Mouse (Mus musculus) NIH3T3 (cell line): ENCODE measurements around the gene Kctd3.
"Not testable (repeated sequence)": the region's sequence is repeated elsewhere in the genome, so short reads cannot be mapped to it uniquely, and the experiment has no call there.

Experiments
- DNase-seq: peaks from one replicate; pipeline ENCODE4 v3.0.0-alpha.2; 2012; ENCODE audit warnings: low read depth

Kctd3 gene

DNA sequence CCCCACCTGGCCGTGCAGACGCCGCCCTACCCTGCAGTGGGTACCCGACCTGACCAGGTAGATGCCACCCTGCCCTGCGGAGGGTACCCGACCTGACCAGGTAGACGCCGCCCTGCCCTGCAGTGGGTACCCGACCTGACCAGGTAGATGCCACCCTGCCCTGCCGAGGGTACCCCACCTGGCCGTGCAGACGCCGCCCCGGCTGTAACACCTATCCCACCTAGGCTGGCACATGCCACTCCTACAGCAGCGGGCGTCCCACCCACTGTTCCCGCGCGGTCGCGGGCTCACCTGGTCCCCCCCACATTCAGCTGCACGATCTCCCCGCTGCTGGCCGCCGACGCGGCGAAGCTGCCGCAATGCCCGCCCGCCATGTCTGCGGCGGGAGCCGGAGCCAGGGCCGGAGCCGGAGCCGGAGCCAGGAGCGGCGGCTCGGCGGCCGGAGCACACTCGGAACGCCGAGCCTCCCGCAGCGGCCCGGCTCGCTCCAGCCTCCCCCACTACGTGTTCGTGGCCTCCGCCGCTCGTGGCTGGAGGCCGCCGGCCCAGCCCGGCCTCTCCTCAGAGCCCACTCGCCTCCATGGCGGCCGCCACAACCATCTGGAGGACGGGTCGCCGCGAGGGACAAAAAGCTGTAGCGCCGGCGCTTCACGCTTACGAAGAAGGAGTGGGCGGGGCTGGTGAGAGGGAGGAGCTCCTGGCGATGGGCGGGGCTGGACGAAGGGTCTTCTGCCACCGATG, at the start of gene Kctd3:
Kctd3 (minus strand) TSS at position 603 of the 741 bp plus-strand sequence.
- peak; percentile 98 for DNase-seq

GRCm38 (mm10) chr1:189057425-189057824, 49.8 kb upstream of the Kctd3 start:
- no peak for DNase-seq

- DNase-seq: no peak
Observed at GRCm38 (mm10) chr1:189055933-189056332, 48.3 kb upstream of the Kctd3 start.

- DNase-seq: peak; percentile 71
Observed at GRCm38 (mm10) chr1:189054941-189055551, 47.4 kb upstream of the Kctd3 start.

GRCm38 (mm10) chr1:189054191-189054590, 46.5 kb upstream of the Kctd3 start:
- DNase-seq: no peak

DNA sequence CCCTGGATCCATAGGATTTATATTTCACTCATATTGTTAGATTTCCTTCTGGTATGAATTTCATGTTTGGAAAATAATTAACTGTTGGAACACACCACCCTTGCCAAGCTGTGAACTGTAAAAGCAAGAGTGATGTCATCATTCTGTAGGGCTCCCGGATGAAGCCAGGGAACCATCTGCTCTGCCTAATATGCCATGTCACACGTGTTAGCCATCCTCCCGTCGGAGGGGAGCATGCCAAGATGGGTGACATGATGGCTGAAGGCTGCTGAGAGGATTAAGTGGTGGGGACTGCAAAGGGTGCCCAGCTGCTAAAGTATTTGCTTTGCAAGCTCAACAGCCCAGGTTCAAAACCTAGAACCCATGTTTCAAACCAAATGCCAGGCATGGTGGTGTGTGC, 44.5 kb upstream of the Kctd3 start:
- DNase-seq: no peak

GRCm38 (mm10) chr1:189050122-189050521, 42.5 kb upstream of the Kctd3 start:
- no peak for DNase-seq

DNA sequence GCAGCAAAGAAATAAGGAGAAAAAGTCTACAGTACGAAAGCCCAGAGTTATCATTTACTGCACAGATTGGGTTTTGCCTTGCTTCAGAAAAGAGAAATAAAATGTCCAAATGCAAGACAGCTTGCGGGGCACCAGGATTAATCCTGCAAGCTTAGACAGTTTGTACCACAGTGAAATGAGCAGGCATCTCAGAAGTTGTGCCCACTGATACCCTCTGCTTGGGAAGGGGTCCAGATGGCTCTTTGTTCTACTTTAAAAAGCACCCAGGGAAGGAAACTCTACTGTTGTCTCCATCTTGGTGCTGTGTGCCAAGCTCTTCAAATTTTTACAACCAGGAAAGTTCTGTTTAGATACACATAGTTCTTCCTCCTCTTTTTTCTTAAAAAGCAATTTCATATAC, 40.7 kb upstream of the Kctd3 start:
- no peak for DNase-seq

DNA sequence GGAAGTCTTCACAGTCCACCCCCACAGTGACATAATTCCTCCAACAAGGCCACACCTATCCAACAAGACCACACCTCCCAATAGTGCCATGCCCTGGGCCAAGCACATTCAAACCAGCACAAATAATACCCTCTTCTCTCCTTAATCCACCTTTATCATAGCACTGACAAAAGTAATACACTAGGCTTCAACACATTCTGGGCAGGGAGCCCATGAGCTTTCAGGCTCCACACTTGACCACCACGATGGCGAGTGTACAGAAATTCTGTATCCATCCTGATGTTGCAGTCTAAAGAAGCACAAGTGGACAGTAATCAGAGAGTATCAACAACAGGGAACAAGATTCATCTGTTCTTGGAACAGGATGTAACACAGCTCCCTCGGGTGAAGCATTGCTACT, 40.3 kb upstream of the Kctd3 start:
- DNase-seq: peak; percentile 55

- DNase-seq: no peak
Observed at GRCm38 (mm10) chr1:189046831-189047230, 39.2 kb upstream of the Kctd3 start.

GRCm38 (mm10) chr1:189046301-189046700, 38.7 kb upstream of the Kctd3 start:
- DNase-seq: no peak

GRCm38 (mm10) chr1:189041261-189041660, 33.6 kb upstream of the Kctd3 start:
- DNase-seq: no peak

GRCm38 (mm10) chr1:189039348-189039747, 31.7 kb upstream of the Kctd3 start:
- DNase-seq: no peak

DNA sequence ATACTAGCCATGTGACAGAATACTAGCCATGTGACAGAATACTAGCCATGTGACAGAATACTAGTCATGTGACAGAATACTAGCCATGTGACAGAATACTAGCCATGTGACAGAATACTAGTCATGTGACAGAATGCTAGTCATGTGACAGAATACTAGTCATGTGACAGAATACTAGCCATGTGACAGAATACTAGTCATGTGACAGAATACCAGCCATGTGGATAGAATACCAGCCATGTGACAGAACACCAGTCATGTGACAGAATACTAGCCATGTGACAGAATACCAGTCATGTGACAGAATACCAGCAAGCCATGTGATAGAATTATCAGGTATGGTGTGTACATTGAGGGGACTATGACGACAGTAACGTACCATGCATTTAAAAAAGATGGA, 25.2 kb upstream of the Kctd3 start:
- DNase-seq: not testable (repeated sequence)

GRCm38 (mm10) chr1:189030975-189031374, 23.3 kb upstream of the Kctd3 start:
- no peak for DNase-seq

DNA sequence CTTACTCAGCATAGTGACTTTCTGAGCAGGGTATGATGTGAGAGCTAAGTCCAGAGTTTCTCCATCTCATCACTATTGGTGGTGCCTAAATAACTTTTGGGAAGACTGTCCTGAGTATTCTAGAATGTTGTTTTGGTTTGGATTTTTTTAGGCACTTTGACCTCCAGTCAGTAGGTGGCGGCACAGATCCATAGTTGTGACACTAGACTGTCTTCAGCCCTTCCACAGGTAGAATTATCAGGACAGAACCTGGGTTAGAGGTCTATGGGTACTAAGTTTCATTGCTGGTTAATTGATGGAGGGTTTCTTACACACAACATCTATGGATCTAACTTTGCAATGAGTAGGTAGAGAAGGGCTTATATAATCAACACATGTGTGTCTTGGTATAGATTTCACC, 20.6 kb upstream of the Kctd3 start:
- DNase-seq: peak; percentile 72

DNA sequence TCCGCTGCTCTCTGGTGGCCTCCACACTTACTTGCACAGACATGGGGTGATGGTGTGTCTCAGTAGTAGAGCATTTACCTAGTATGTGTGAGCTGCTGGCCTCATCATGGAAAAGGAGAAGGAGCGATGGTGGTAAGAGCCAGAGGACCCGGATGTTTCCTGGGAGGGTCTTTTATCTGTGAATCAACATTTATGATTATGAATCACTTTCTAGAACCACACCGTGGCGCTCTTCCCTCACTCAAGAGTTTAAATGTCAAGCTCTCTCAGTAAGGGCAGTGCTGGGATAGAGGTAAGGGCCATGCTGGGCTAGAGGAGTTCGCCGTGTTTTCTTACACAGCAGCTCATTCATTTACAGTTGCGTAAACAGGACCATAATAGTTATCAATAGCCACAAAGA, 19.2 kb upstream of the Kctd3 start:
- peak; percentile 87 for DNase-seq

DNA sequence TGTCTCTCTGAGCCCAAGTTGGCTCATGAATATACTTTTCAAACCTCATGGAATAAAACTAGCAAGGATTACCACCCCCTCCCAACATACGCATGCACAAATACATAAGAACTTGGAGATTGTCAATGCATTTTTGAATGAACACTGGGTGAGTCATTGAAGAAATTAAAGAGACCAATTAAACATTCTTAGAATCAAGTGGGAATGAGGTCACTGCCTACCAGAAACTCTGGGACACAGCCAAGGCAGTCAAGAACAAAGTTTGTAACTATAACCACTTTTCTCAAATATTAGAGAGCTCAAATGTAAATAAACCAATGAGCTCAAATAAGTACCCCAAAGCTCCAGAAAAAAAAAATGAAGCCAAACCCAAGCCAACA, 16.1 kb upstream of the Kctd3 start:
- DNase-seq: no peak

GRCm38 (mm10) chr1:189022925-189023700, 15.5 kb upstream of the Kctd3 start:
- peak; percentile 62 for DNase-seq

- no peak for DNase-seq
Observed at GRCm38 (mm10) chr1:189015372-189015771, 7.7 kb upstream of the Kctd3 start.

DNA sequence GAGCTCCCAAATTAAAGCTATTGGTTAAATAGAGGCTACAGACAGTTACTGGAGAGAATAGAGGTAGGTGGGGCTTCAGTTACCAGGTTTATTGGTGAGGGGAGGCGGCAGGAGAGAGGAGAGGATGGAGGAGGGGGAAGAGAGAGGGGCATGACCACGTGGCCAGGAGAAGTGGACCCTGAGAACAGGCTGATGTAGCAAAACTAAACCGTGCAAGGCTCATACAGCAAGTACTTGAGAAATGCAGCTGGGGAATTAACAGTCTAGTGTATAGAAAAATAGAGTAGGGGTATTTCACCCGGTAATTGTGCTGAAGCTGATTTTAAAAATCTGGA, 5.9 kb upstream of the Kctd3 start:
- DNase-seq: no peak

GRCm38 (mm10) chr1:189012846-189013586, 5.4 kb upstream of the Kctd3 start:
- peak; percentile 79 for DNase-seq
